Mouse (Mus musculus): ENCODE results near the gene H2-DMb2.

- TF ChIP-seq CTCF (IDR thresholded peaks at IDR 0.05; ENCODE audit: low read depth, low read length) (no peak), POLR2A (IDR thresholded peaks at IDR 0.05; ENCODE audit: extremely low read depth, insufficient read depth, low read length) (no peak)
Observed at GRCm38 (mm10) chr17:34194723-34195122, 51.6 kb downstream of the H2-DMb2 start.

All from liver, adult 2 months (tissue).